Mouse (Mus musculus) heart, adult 9 months (tissue): Measurements from ENCODE around the gene Vcan.

Source experiments
- DNase-seq, 2 experiments: peaks; one replicate each; pipeline ENCODE4 v3.0.0; 2022; ENCODE audit warnings: low spot score in 2 of 2

Gene Vcan

DNA sequence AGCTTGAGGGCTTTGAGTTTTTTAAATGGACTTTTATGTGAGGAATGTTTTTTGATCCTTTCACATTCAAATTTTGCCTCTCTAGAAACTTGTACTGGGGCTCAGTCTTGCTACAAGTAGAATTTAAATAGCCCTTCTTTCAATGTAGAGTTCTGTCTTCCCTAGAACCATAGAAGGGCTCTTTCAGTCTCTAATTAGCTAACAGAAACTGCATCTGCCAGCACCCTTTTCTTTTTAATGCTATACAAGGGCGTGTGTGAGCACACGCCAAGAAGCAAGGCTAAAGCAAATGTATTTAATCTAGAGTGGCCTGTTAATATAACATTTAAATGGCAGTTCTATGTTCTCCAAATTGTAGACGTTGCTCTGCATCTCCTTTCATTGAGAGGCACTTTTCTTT, 134.9 kb downstream of the Vcan start:
- no peak for DNase-seq
